ENCODE assay signal across 14 mouse cellular contexts in genomic region chr17:21752791-21753190, GRCm38 (mm10).
"Had no signal": no experiment of that assay in that cellular context is flagged by ENCODE, and none has a peak within 500 bp of the region (broad histone marks: within the 10 kb centered on the region; RNA-seq: fewer than 3 reads in every experiment).

No protein-coding gene starts in this region.

- H3K36me3 ChIP-seq: liver, embryonic 13.5 days; midbrain, embryonic 15.5 days had no signal

- H3K4me3 ChIP-seq: liver, embryonic 13.5 days; neural tube, embryonic 12.5 days had no signal

- H3K27me3 ChIP-seq: midbrain, embryonic 15.5 days; neural tube, embryonic 12.5 days; neural tube, embryonic 15.5 days had no signal

- DNase-seq: kidney, adult 2 months; kidney, postnatal 10 days; kidney, postnatal 36 days; liver, embryonic 13.5 days; right cerebral cortex, adult 18-20 months; right cerebral cortex, postnatal 14 days; right cerebral cortex, postnatal 4 days; thymus, adult 2 months; thymus, postnatal 25 days had no signal

- H3K9ac ChIP-seq: liver, embryonic 13.5 days; midbrain, embryonic 15.5 days; neural tube, embryonic 12.5 days; neural tube, embryonic 15.5 days had no signal

- H3K27ac ChIP-seq: liver, embryonic 13.5 days; midbrain, embryonic 15.5 days; neural tube, embryonic 12.5 days; neural tube, embryonic 15.5 days; stomach, postnatal 0 days had no signal

- ATAC-seq: intestine, postnatal 0 days had no signal

- H3K9me3 ChIP-seq: liver, embryonic 13.5 days; midbrain, embryonic 15.5 days; neural tube, embryonic 12.5 days; neural tube, embryonic 15.5 days had no signal
